Mouse (Mus musculus) cerebellum, adult 2 months (tissue): ENCODE measurements at regions not wholly inside any gene's neighbourhood (a gene's known extent, or its start where the extent isn't known, plus 50 kb on each side); places are given as distances from the start of the nearest gene placed in this dataset.

Source experiments
- CTCF ChIP-seq: fragments of 200-500 bp; IDR thresholded peaks from 2 replicates; pipeline ENCODE4 v1.5.1; 2011; ENCODE audit warnings: low read depth, mild to moderate bottlenecking, control low read depth, low read length, moderate library complexity, borderline replicate concordance; ENCODE audit not compliant: insufficient read depth
- POLR2A ChIP-seq: fragments of 200-500 bp; IDR thresholded peaks from 2 replicates; pipeline ENCODE4 v1.6.1; 2011; ENCODE audit warnings: low read length, control low read depth, borderline replicate concordance; ENCODE audit not compliant: insufficient read depth

DNA sequence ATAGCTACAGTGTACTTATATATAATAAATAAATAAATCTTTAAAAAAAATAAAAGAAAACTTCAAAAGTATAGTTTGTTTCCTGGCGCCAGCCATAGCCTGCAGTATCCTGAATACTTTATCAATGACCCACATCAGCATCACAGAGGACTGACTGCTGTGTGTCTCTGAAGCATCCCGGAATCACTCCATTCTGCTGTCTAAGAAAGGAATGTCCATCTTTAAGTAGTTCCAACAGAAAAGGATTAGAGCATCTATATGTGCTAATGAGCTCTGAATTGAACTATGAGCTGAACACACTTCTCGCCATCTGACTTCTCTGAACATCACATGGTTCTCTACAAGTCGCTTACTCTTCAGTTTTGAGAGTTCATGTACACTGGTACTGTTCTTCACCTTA is 745.8 kb upstream of the Chrm3 start:
- TF ChIP-seq CTCF, result no peak
- TF ChIP-seq POLR2A, result no peak
